ENCODE assay signal across 9 mouse cellular contexts in genomic region chr6:31078413-31078812, GRCm38 (mm10).
DNase-seq lines count a peak whose midpoint lies in the region; ATAC-seq lines count a peak whose summit lies in the region.
"Had no signal": no experiment of that assay in that cellular context is flagged by ENCODE, and none has a peak within 500 bp of the region (broad histone marks: within the 10 kb centered on the region; RNA-seq: fewer than 3 reads in every experiment).

No protein-coding gene starts in this region.

- no peaks in the 10 kb centered on the region for H3K27me3 ChIP-seq in liver, embryonic 12.5 days (replicated peaks)
- H3K27me3 ChIP-seq: hindbrain, embryonic 12.5 days had no signal

- WGBS in liver, embryonic 12.5 days (ENCODE audit: insufficient replicate concordance), result 49% methylated on average over 6 of the region's 6 CpGs

- H3K36me3 ChIP-seq in liver, embryonic 12.5 days, result peaks cover 12% of the 10 kb centered on the region; the same call in 1 of the 2 replicates
- H3K36me3 ChIP-seq: hindbrain, embryonic 12.5 days had no signal

- DNase-seq in liver, result no peak
- DNase-seq in gastrocnemius, adult 8-10 months (ENCODE audit: low spot score in 2 of 2), result peak; percentile 42 to 50
- DNase-seq in kidney, postnatal 10 days, result peak; percentile 40
- peak; percentile 54 for DNase-seq in skeletal muscle tissue, adult 2 months (ENCODE audit: low read depth, low spot score)
- no peak for DNase-seq in thymus, postnatal 14 days
- no peak for DNase-seq in retina, embryonic 14.5 days (ENCODE audit: low spot score)
- no peak for DNase-seq in thymus, postnatal 36 days

- H3K4me2 ChIP-seq in liver, embryonic 12.5 days, result no peak overlapping the region
- H3K4me2 ChIP-seq: hindbrain, embryonic 12.5 days had no signal

- peaks cover 54% of the 10 kb centered on the region for H3K4me1 ChIP-seq in liver, embryonic 12.5 days

- peak overlapping the region; percentile 28; the same call in 1 of the 2 replicates for H3K27ac ChIP-seq in liver, embryonic 12.5 days
- H3K27ac ChIP-seq: hindbrain, embryonic 12.5 days had no signal

- ATAC-seq in liver, embryonic 12.5 days, result no peak

- H3K4me3 ChIP-seq in liver, embryonic 12.5 days, result no peak overlapping the region
- H3K4me3 ChIP-seq: hindbrain, embryonic 12.5 days had no signal

- no peaks in the 10 kb centered on the region for H3K9me3 ChIP-seq in liver, embryonic 12.5 days (replicated peaks)
- H3K9me3 ChIP-seq: hindbrain, embryonic 12.5 days had no signal

- H3K9ac ChIP-seq in liver, embryonic 12.5 days, result no peak overlapping the region
- H3K9ac ChIP-seq: hindbrain, embryonic 12.5 days had no signal

Comparison
In these comparisons a context has a peak if more than half of its experiments do, and no peak if none do; other contexts are left out.
1. DNase-seq: peak in gastrocnemius, adult 8-10 months (2 of 2), kidney, postnatal 10 days (single experiment) and skeletal muscle tissue, adult 2 months (single experiment); none in liver (single experiment), thymus, postnatal 14 days (single experiment), retina, embryonic 14.5 days (single experiment) and thymus, postnatal 36 days (0 of 2).